Mouse (Mus musculus) activated CD4-positive, CD25-positive, alpha-beta regulatory T cell, adult 4 months (primary cell): ENCODE measurements around the gene Gm21764. TPM values are rescaled to one million over a fixed set of nuclear protein-coding genes. Genes with fewer than 3 reads are reported as not detected.
"Not testable (repeated sequence)": the region's sequence is repeated elsewhere in the genome, so short reads cannot be mapped to it uniquely, and the experiment has no call there.

Source experiments
- ATAC-seq: one replicate; pipeline ENCODE4 v1.8.0; 2017
- polyA plus RNA-seq, 2 experiments: library from polyadenylated mRNA; unstranded; fragments of 100-300 nt; shearing (Covaris generic); gene quantifications; one replicate each; pipeline ENCODE4 v1.2.1; 2017

Gm21764 gene
- polyA plus RNA-seq, result not detected

- not testable (repeated sequence) for ATAC-seq
Observed at GRCm38 (mm10) chrY:18061712-18062111, at the start of gene Gm21764. Gene Gm21764, minus strand, starts transcription at chrY:18061812.

- ATAC-seq, result not testable (repeated sequence)
Observed at GRCm38 (mm10) chrY:18088816-18089215, 27.2 kb upstream of the Gm21764 start, which contains the start of gene Ssty1. Gene Ssty1, plus strand, starts transcription at chrY:18089116.

Other genes with a start within 250 kb of the Gm21764 start
- gene Gm21904, start 215.5 kb downstream of the Gm21764 start, polyA plus RNA-seq, result not detected
- not detected for gene Gm20772, start 187.1 kb downstream of the Gm21764 start, polyA plus RNA-seq
- not detected for gene Gm20831, start 187.1 kb downstream of the Gm21764 start, polyA plus RNA-seq
- not detected for gene Srsy, start 124.5 kb downstream of the Gm21764 start, polyA plus RNA-seq
- not detected for gene Ssty1, start 27.3 kb upstream of the Gm21764 start, polyA plus RNA-seq